Mouse (Mus musculus) cerebellum, postnatal 14 days (tissue): ENCODE measurements at regions not wholly inside any gene's neighbourhood (a gene's known extent, or its start where the extent isn't known, plus 50 kb on each side); places are given as distances from the start of the nearest gene placed in this dataset.

Experiments
- DNase-seq, 2 experiments: peaks; one replicate each; pipeline ENCODE4 v3.0.0; 2021; ENCODE audit warnings: mixed read lengths in 2 of 2

DNA sequence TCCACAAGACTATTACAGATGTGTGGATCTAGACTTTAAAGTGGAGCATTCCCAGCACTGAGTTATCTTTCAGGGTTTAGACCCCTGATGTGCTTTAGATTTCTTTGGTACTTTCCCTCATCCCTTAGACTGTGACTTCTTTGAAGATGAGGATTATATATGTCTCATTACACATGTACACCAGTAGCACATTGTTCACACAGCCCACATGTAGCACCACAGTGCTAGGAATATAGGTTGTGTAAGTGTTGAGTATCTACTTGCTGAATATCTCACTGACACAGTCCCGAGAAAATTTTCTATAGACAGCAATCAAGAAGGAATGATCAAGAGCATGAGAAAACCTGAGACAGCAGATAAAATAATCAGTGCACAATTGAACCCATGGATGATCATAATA, 243.4 kb upstream of the Brinp1 start:
- no peak for DNase-seq

DNA sequence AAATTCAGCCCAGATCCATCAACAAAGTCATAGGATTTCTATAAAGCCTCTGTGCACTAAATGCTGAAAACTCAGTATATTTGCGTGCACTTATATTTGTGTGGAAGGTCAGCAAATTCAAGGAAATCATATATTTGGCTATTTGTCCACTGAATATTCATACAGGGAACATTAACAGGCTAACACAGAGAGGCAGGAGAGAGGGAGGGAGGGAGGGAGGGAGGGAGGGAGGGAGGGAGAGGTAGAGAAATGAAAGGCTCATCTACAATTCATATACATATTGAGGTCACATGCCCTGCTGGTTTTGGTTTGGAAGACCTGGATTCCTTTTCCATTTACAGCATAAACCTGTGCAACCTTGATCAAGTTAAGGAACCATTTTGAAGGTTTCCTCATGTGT, 241.9 kb upstream of the Brinp1 start:
- DNase-seq: peak in 1 of 2 experiments; percentile 0

DNA sequence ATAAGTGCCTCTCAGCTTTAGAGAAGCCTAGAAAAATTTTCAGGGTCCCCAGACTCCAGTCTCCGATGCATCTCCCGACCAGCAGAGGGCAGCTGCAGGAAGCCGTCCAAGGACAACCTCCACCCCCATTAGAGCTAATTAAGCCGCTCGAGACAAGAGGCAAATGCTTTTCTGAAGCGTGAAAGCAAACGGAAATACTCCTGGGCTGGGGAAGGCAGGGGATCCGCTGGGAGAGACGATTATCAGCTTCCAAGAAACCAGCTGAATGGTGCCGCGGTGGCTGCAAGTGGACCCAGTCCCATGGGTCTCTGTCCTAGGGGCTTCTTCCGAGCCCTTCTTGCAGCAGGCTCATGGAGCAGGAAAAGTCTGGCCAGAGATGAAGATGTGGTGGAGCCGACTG, 241.4 kb upstream of the Brinp1 start:
- peak; percentile 88 to 90 for DNase-seq
